Mouse (Mus musculus) brain, embryonic 14.5 days (tissue): ENCODE results near the gene Pex11b.

Source experiments
- CTCF ChIP-seq: fragments of 200-500 bp; IDR thresholded peaks from 2 replicates; pipeline ENCODE4 v1.5.1; 2012; ENCODE audit warnings: inconsistent platforms, mild to moderate bottlenecking, moderate library complexity, borderline replicate concordance; ENCODE audit not compliant: insufficient read depth, insufficient read length; ENCODE audit errors: extremely low read depth
- POLR2A ChIP-seq: fragments of 200-500 bp; IDR thresholded peaks from 2 replicates; pipeline ENCODE4 v1.6.1; 2012; ENCODE audit warnings: mild to moderate bottlenecking, inconsistent platforms, borderline replicate concordance; ENCODE audit not compliant: poor library complexity, insufficient read depth, insufficient read length, severe bottlenecking; ENCODE audit errors: extremely low read depth

DNA sequence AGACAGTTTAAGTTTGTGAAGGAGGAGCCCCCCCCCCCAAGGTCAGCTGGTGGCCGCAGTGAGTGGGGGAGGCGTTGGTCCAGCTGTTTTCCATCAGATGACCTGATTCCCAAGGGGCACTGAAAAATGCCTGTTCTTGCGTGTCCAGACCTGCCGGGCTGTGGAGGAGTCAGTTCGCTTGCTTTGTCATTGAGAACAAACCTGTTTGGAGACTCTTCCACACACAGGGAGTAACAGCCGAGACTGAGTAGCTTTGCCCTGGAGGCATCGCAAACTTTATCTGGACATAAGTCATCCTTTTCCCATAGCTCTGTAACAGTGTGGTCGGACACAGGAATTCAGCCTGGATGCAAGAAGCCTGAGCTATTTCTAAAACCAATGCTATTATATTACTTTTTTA, 39.3 kb downstream of the Pex11b start:
- TF ChIP-seq POLR2A, result no peak
- no peak for TF ChIP-seq CTCF
